Mouse (Mus musculus) gastrocnemius, postnatal 10 days (tissue): ENCODE results near the gene Epop. TPM values are rescaled to one million over a fixed set of nuclear protein-coding genes. Genes with fewer than 3 reads are reported as not detected.
A peak's percentile ranks its signal among the peaks of the same experiment; 100 is the strongest.

Experiments used
- DNase-seq: peaks from one replicate; pipeline ENCODE4 v3.0.0; 2021; ENCODE audit warnings: mixed read lengths
- long read RNA-seq, 2 experiments: library from polyadenylated mRNA; stranded (forward); transcript quantifications; one replicate each; pipeline ENCODE4 v2.0.0; 2021
- total RNA-seq, 2 experiments: library from RNA; stranded (reverse); gene quantifications; 2 replicates each; pipeline ENCODE4 v1.2.3; 2021

Gene Epop
- total RNA-seq, result under 1 TPM; 0.59 to 0.68 TPM
- long read RNA-seq, experiment 1, partial matches to known transcripts, result 0 of 1 reads
- long read RNA-seq, experiment 1, other reads (novel, unspliced or antisense), result 0 of 1 reads
- long read RNA-seq, experiment 2, partial matches to known transcripts, result 0 of 1 reads
- long read RNA-seq, experiment 2, other reads (novel, unspliced or antisense), result 0 of 1 reads

DNA sequence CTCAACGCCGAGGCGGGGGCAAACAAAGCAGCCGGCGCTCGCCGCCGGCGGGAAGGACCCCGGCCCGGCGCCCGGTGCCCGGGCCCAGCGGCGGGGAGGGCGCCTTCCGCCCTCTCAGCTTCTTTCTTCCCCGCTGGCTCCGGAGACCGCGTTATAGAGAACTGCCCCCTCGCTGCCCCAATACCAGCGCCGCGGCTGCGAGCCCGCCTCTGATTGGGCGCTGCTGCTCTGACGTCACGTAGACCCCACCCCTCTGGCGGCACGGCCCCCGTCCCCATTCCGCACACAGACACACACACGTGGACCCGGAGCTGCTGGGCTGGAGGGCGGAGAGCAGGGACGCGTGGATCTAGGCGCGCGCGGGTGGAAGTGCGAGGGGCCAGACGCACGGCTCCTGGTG lies at the start of gene Epop:
TSS of gene Epop (minus strand) at position 127 of the 400 bp plus-strand sequence.
- DNase-seq, result peak; percentile 76

DNA sequence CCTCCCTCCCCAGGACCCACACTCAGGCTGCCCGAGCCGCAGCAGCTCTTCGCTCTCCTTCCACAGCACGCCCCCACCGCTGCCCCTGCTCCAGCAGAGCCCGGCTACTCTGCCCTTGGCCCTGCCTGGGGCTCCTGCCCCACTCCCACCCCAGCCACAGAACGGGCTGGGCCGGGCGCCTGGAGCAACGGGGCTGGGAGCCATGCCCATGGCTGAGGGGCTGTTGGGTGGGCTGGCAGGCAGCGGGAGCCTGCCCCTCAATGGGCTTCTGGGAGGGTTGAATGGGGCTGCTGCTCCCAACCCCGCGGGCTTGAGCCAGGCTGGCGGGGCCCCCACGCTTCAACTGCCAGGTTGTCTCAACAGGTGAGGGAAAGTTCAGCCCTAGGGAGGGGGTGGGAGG lies 48.8 kb upstream of the Epop start:
- no peak for DNase-seq

GRCm38 (mm10) chr11:97677842-97678241 lies 48.3 kb upstream of the Epop start:
- no peak for DNase-seq

DNA sequence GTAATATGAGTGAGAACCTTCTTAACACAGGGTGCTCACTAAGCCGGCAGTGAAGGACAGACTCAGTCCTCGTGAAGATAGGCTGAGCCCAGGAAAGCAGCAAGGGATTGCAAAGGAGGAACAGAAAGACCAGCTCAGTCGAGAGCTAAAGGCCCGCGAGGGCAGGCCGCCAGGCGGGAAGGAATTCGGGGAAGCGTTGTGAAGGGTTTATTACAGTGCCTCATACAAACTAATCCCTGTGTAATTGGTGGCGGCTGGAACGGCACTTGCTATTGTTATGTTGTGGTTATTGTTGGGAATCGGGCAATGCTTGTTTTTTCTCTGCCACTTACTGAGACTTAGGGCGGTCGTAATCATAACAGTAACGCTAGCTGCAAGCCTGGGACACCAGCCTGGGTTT lies 47.9 kb upstream of the Epop start:
- DNase-seq, result no peak

DNA sequence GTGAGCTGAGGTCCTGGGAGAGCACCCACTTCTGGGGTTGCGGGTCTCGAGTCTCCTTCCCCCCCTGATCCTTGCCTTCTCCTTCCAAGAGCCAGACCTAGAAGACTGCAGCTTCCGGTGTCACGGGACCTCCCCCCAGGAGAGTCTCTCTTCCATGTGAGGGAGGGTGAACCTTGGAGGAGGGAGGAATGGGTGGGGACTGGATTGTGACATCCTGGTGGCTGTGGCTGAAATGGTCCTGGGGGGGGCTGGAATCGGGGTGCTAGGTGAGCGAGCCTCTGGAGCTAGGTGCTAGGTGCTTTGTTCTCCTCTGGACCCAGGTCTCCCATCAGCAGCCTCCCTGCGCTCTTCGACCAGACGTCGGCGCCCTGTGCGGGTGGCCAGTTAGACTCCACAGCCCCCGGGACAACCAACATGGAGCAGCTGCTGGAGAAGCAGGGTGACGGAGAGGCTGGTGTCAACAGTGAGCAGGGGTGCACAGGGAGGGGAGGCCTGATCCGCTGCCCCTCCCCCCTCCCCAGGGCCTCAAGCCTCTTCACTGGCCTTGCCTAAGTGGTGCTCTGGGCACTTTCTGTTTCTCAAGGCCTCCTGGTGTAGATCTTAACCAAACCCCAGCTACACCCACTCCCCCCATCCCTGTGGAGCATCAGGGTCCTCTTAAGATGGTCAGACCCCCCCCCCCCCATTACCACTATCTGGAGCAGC lies 46.7 kb upstream of the Epop start:
- no peak for DNase-seq

DNA sequence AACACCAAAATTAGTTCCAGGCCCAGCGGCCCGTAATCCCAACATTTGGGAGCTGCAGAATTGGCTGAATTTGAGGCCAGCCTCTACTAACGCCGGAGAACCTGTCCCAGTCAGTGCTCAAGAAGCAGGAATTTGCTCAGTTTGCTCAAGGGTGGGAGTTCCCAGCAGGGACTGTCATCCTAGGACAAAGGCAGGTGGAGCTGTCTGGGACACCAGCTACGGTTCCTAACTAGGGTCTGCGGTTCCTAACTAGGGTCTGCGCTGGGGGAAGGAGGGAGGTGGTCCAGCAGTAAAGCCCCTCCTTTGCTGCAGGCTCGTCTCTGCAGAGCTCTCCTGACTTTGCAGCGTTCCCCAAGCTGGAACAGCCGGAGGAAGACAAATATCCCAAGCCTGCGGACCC lies 43.6 kb upstream of the Epop start:
- DNase-seq, result no peak

- DNase-seq, result no peak
These were observed 41.6 kb upstream of the Epop start for GRCm38 (mm10) chr11:97671177-97671527.

DNA sequence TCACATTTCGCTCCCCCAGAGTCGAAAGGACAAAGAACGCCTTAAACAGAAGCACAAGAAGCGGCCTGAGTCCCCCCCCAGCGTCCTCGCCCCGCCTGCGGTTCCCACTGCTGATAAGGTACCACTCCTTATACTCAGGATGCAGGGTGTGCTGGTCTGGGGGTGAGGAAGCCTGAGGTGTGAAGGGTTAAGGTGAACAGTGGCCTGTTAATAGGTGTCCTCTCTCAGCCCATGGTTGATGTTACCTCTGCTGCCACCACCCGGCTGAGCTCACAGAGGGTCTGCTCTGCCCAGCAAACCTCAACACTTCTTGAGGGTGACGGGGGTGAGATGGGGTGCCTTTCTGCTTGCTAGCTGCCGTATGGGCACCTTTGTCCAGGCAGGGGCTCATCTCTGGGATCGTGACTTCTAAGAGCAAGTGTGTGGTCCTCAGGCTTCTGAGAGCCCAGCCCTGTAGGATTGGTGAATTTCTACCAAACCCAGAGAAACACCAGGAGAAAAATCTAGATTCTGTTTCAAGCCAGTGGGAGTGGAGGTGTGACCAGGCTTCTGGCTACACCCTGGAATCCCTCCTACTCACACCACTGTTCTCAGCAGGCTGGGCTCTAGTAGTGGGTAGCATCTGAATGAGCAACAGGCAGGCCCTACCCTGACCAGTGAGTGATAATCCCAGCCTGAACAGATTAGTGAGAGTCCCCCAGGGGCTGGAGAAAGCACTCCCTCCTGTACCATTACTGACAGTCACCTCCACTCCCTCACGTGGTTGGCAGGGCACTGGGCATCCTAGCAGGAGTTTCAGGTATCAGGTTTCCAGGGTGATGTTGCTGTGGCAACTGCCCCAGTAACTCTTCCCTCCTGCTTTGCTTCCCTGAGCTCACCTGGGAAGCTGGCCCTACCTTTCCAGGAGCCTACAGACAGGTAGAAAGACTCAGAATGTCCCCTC lies 41.0 kb upstream of the Epop start:
- DNase-seq, result no peak

GRCm38 (mm10) chr11:97669829-97670228 lies 40.3 kb upstream of the Epop start:
- peak; percentile 62 for DNase-seq

DNA sequence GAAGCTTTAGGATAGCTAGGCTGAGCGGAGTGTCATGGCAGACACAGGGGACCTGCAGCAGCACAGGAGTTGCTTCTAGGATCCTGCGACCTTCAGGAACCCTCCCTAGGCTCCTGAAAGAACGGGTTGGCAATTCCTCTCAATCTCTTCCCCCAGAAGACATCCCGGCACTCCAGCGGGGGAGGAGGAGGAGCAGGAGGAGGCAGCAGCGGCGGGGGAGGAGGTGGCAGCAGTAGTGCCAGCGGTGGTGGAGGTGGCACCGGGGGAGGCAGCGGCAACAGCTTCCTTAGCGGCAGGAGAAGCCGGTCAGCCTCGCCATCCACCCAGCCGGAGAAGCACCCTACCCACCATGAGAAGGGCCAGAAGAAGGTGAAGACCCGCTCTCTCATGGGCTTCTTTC lies 39.8 kb upstream of the Epop start:
- no peak for DNase-seq

DNA sequence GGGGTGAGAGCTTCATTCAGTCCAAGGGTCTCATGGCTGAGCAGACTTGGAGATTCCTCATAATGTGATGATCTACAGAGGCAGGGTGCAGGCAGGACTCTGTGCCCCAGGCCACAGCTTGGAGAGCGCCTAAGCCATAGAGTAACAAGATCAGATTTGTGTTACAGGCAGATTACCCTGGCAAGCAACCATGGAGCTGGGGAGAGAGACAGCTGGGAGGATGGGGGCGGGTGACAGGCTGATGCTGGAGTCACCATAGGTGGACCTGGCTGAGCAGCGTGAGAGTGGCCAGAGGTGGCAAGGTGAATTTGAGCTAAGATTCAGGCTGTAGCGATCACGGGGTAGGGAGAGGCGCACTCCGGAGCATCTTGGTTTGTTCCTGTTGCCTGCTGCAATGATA lies 38.7 kb upstream of the Epop start:
- no peak for DNase-seq

DNA sequence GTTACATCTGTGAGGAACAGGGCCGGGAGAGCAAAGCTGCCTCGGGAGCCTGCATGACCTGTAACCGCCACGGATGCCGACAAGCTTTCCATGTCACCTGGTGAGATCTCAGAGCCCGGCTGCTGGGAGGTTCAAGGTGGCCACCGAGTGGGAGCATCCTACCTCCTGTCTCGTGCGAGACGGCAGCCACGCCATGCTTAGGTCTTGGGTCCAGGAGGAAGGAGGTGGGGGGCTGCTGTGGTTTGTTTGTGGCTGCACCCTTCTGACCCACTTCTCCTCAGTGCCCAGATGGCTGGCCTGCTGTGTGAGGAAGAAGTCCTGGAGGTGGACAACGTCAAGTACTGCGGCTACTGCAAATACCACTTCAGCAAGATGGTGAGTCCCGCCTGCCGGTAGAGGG lies 37.3 kb upstream of the Epop start:
- DNase-seq, result no peak

GRCm38 (mm10) chr11:97666221-97666620 lies 36.7 kb upstream of the Epop start:
- no peak for DNase-seq

DNA sequence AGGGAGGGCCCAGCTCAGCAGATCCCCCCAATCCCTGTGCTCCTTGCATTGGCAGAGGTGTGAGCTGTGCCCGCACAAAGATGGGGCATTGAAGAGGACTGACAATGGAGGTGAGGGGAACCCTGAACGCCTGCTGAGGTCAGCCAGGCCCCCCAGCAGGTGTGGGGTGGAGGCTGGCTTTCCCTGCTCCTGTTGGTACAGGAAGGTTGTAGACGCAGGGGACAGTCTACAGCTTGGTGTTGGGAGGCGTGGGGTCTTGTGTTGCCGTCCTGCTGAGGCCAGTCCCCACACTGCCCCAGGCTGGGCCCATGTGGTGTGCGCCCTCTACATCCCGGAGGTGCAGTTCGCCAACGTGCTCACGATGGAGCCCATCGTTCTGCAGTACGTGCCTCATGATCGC lies 35.9 kb upstream of the Epop start:
- no peak for DNase-seq

DNA sequence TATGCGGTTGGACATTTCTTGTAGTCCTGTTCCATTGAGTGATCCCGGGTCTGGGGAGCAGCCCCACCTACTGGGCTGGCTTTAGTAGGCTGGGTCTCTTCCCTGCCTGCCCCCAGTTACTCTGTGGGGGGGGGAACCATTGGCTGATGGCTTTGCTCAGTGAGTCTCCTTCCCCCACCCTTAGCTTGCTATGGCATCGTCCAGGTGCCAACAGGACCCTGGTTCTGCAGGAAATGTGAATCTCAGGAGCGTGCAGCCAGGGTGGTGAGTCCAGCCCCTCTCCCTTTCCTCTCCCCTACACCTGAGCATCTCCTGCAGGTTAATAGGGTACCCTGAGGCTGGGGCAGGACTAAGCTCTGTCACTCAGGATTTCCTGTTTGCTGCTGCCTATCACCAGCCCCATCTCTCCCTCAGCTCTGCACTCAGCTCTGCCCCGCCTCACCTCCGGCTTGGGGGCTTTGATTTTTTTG lies 35.3 kb upstream of the Epop start:
- no peak for DNase-seq

- no peak for DNase-seq
These were observed 34.8 kb upstream of the Epop start for GRCm38 (mm10) chr11:97664339-97664665.

- no peak for DNase-seq
These were observed 34.2 kb upstream of the Epop start for GRCm38 (mm10) chr11:97663528-97664338.

- peak; percentile 81 for DNase-seq
These were observed 33.5 kb upstream of the Epop start, which contains the start of gene Mllt6 for GRCm38 (mm10) chr11:97662893-97663527. Gene Mllt6, plus strand, starts transcription at chr11:97663414.

DNA sequence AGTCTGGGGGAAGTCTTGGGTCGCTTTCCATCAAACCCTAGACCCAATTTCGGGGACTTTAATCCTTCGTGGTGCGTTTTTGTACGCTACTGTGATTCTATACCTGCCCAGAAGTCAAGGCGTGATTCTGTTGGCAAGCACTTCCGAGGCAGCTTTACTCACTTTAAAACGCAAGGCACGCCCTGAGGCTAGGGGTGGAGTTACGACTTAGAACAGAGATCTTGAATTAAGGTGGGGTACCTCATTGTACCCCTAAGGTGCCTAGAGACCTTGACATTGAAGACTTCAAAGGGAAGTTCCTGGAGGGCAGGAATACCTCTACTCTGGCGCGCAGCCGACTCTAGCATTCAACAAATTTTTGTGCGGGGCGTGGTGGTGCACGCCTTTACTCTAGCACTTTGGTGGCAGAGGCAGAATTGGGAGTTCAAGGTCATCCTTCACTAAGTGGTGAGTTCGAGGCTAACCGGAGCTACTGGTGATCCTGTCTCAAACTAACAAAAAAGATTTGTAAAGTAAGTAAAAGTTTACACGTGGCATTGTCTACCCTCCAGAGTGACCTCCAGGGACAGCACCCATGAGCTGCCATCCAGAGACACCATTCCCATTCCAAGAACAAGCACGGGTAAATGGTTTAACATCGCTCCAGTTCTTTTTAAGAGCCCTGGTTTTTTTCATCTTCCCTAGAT lies 32.8 kb upstream of the Epop start:
- no peak for DNase-seq

DNA sequence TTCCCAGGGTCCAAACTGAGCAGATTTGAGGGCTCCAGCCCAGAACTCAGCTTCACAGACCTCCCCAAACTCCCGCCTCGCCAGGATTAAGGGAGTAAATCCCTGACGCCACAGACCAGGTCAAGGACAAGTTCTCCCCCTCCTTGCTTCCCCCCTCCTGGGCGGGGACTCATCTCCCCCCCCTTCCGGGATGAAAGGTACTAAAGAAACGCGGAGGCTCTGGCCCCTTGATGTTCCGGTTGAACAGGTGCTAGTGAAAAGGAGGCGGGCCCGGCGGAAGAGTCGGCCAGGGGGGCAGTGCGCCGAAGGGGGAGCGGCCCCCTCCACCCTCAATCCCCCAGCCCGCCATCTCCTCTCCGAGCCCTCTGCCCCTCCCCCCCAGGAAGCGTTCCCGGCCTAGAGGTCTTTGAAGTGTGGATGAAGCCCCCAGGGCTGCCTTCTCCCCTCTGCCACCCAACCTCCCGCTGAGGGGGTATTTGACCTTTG lies 32.2 kb upstream of the Epop start:
- DNase-seq, result no peak
